ENCODE assay signal across 10 mouse cellular contexts in genomic region chr4:127989347-127989995, GRCm38 (mm10). TPM values are rescaled to one million over a fixed set of nuclear protein-coding genes. Genes with fewer than 3 reads are reported as not detected.
DNase-seq lines count a peak whose midpoint lies in the region; ATAC-seq lines count a peak whose summit lies in the region.
"Had no signal": no experiment of that assay in that cellular context is flagged by ENCODE, and none has a peak within 500 bp of the region (broad histone marks: within the 10 kb centered on the region; RNA-seq: fewer than 3 reads in every experiment).

No protein-coding gene starts in this region.

- H3K4me1 ChIP-seq in forebrain, embryonic 16.5 days (replicated peaks; ENCODE audit: control insufficient read depth, insufficient read depth, low read length), result peaks cover 21% of the 10 kb centered on the region

- H3K4me3 ChIP-seq in forebrain, embryonic 16.5 days (replicated peaks; ENCODE audit: low read length), result peak overlapping the region; percentile 81
- H3K4me3 ChIP-seq: erythroblast, embryonic 14.5 days had no signal

- WGBS in forebrain, embryonic 16.5 days, result 7% methylated on average over 18 of the region's 18 CpGs

- no peak overlapping the region for H3K27ac ChIP-seq in forebrain, embryonic 16.5 days (ENCODE audit: low read length)
- H3K27ac ChIP-seq: limb, embryonic 13.5 days had no signal

- no peaks in the 10 kb centered on the region for H3K36me3 ChIP-seq in forebrain, embryonic 16.5 days (ENCODE audit: control insufficient read depth, insufficient read depth)
- H3K36me3 ChIP-seq: limb, embryonic 13.5 days had no signal

- DNase-seq in layer of hippocampus, adult 11-12 months (ENCODE audit: low spot score), result peak; percentile 69
- no peak for DNase-seq in layer of hippocampus, adult 9-10 months (ENCODE audit: low spot score)
- peak; percentile 69 to 73 for DNase-seq in left cerebral cortex, postnatal 14 days (ENCODE audit: low spot score in 2 of 2)
- peak; percentile 76 to 83 for DNase-seq in right cerebral cortex, postnatal 10 days (ENCODE audit: low spot score in 2 of 2)
- DNase-seq in heart, adult 8-10 months (ENCODE audit: low spot score), result no peak
- no peak for DNase-seq in ovary, postnatal 10 days (ENCODE audit: low spot score)
- no peak for DNase-seq in adrenal gland, postnatal 4 days (ENCODE audit: low spot score in 2 of 2)

- intact Hi-C loops in left cerebral cortex, postnatal 14 days (cut with DNase I), result loop anchor here (5.0 kb wide), 1 partner anchor 253 kb away; no protein-coding TSS in a partner anchor

- H3K9me3 ChIP-seq in forebrain, embryonic 16.5 days (ENCODE audit: control insufficient read depth, low read length), result no peaks in the 10 kb centered on the region
- H3K9me3 ChIP-seq: limb, embryonic 13.5 days had no signal

- peak overlapping the region; percentile 85 for H3K9ac ChIP-seq in forebrain, embryonic 16.5 days (replicated peaks; ENCODE audit: low read depth, low read length)
- H3K9ac ChIP-seq: limb, embryonic 13.5 days had no signal

- no peak for ATAC-seq in forebrain, embryonic 16.5 days

- H3K4me2 ChIP-seq in forebrain, embryonic 16.5 days (ENCODE audit: low read length), result peak overlapping the region; percentile 86

- H3K27me3 ChIP-seq in forebrain, embryonic 16.5 days (replicated peaks; ENCODE audit: control insufficient read depth, insufficient read depth, low read length), result no peaks in the 10 kb centered on the region

RNA-seq across cellular contexts. Expression of gene Csmd2, which starts 1.8 kb away (rescaled TPM):
- polyA plus RNA-seq in forebrain, embryonic 16.5 days (2015; fragmentation: Nextera tagmentation; extraction: Ambion mirVana), result 7.6 and 11.2 TPM in 2 replicates
- 10 to 100 TPM; 56.9 to 61.3 TPM for total RNA-seq in left cerebral cortex, postnatal 14 days (2021)
- total RNA-seq in heart, adult 8-10 months (2022), result under 1 TPM in 1 of 4 experiments, not detected in 3; 0.08 TPM
- 1 to 10 TPM; 1.9 to 2.3 TPM for total RNA-seq in adrenal gland, postnatal 4 days (2021)
- polyA plus RNA-seq: erythroblast, embryonic 14.5 days had no signal

RNA-seq across cellular contexts. Expression of gene CK137956, which starts 18.7 kb away (rescaled TPM):
- polyA plus RNA-seq in forebrain, embryonic 16.5 days (2015; fragmentation: Nextera tagmentation; extraction: Ambion mirVana), result 0.37 and 0.58 TPM in 2 replicates
- 1 to 10 TPM; 1.9 to 3.7 TPM for total RNA-seq in left cerebral cortex, postnatal 14 days (2021)
- total RNA-seq in heart, adult 8-10 months (2022), result not detected
- not detected for total RNA-seq in adrenal gland, postnatal 4 days (2021)
- polyA plus RNA-seq: erythroblast, embryonic 14.5 days; limb, embryonic 13.5 days had no signal

Comparison
In these comparisons a context has a peak if more than half of its experiments do, and no peak if none do; other contexts are left out.
1. DNase-seq: peak in layer of hippocampus, adult 11-12 months (single experiment), left cerebral cortex, postnatal 14 days (2 of 2) and right cerebral cortex, postnatal 10 days (2 of 2); none in layer of hippocampus, adult 9-10 months (single experiment), heart, adult 8-10 months (single experiment), ovary, postnatal 10 days (single experiment) and adrenal gland, postnatal 4 days (0 of 2).
2. RNA of gene Csmd2, which starts 1.8 kb away (total RNA-seq): 56.9 to 61.3 TPM in left cerebral cortex, postnatal 14 days; 1.9 to 2.3 TPM in adrenal gland, postnatal 4 days and 0.08 TPM in heart, adult 8-10 months; every median in the first group is over 10 times any median in the second.